Mouse (Mus musculus): ENCODE data around the gene Tma7.

- no peak for TF ChIP-seq POLR2A (IDR thresholded peaks at IDR 0.05; ENCODE audit: borderline replicate concordance, extremely low read depth, low read depth, low read length)
- TF ChIP-seq CTCF (IDR thresholded peaks at IDR 0.05; ENCODE audit: insufficient read depth, low read length), result no peak
Observed at GRCm38 (mm10) chr9:109113331-109113730, 30.9 kb upstream of the Tma7 start.

Measured in lung, adult 2 months (tissue).